Mouse (Mus musculus): Measurements from ENCODE around the gene Pip4k2b. TPM values are rescaled to one million over a fixed set of nuclear protein-coding genes. Genes with fewer than 3 reads are reported as not detected.

Gene Pip4k2b
- polyA plus RNA-seq, 1 experiment from 2014 or later = 0.63 TPM

DNA sequence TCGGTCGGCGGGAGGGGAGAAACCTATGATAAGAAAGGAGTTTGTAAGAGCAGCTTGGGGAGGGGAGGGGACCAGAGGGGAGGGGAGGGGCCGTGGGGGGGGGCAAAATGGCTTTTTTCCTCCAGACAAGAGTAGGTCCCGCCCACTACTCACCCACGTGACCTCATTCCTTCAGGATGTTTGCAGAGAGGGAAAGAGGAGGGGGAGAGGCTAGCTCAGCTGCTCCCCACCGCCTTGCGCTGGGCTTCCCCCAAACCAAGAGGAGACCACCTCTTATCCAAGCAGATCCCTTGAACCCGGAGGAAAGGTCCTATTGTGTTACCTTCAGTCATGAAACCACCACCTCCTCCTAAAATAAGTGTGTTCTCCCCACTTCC lies 44.9 kb downstream of the Pip4k2b start:
- ATAC-seq = peak; percentile 9; the same call in 1 of the 2 replicates

DNA sequence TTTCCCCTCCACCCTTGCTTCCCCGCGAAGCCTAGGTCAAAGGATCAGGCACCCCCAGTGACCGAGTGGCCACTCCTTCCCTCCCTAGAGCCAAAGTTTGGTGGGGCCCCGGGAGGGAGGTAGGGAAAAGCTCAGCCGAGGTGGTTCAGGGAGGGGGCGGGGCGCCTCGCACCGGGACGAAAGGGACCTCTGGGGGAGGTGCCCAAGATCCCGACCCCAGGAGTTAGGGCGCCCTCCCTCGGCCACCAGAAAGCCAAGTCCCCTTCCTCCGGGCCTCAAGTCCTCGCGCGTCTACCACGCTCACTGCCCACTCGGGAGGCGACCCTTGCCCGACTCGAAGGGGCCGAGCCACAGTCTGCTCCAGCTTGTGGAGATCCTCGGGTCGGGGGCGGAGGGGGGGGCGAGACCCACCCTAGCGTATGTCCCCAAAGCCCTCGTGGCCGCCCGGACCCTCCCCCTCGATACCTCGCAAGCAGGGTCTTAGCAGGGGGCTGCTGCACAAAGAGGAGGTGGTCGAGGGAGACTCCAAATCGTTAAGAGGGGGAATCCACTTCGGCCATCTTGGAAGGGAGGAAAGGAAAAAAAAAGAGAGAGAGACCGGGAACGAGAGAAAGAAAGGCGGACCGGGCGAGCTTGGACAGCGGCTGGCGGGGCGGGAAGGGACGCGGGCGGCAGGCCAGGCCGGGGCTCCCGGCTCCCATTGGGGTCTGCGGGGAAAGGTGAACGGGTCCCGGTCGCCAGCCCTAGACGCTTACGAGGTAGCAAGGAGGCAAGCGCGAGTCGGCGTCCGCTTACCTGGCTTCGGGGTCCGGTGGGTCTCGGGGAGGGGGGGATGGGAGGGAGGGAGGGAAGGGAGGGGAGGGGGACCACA lies 45.5 kb downstream of the Pip4k2b start:
- WGBS = under 1% methylated on average over 55 of the region's 63 CpGs
- TF ChIP-seq CTCF (IDR thresholded peaks at IDR 0.05; ENCODE audit: low read depth) = peak; percentile 79
- H3K4me3 ChIP-seq (ENCODE audit: low read depth, low read length) = peak overlapping the region; percentile 77
- H3K4me2 ChIP-seq (replicated peaks; ENCODE audit: low read depth) = peak overlapping the region; percentile 79
- no peaks in the 10 kb centered on the region for H3K36me3 ChIP-seq (ENCODE audit: control insufficient read depth, insufficient read depth)
- peak overlapping the region; percentile 98 for H3K27ac ChIP-seq (ENCODE audit: low read depth, low read length)
- ATAC-seq = no peak
- peaks cover 22% of the 10 kb centered on the region for H3K4me1 ChIP-seq (replicated peaks; ENCODE audit: control insufficient read depth, insufficient read depth, low read length)
- no peaks in the 10 kb centered on the region for H3K27me3 ChIP-seq (replicated peaks; ENCODE audit: control insufficient read depth, insufficient read depth, low read length)
- peak overlapping the region; percentile 85 for H3K9ac ChIP-seq (ENCODE audit: low read depth, low read length)
- no peaks in the 10 kb centered on the region for H3K9me3 ChIP-seq (ENCODE audit: control insufficient read depth)

More for the DNA sequence above, 44.9 kb downstream of the Pip4k2b start:
- peak overlapping the region; percentile 79 for H3K4me2 ChIP-seq (replicated peaks; ENCODE audit: low read depth)
- H3K4me1 ChIP-seq (replicated peaks; ENCODE audit: control insufficient read depth, insufficient read depth, low read length) = peaks cover 22% of the 10 kb centered on the region
- no peaks in the 10 kb centered on the region for H3K27me3 ChIP-seq (replicated peaks; ENCODE audit: control insufficient read depth, insufficient read depth, low read length)
- H3K9me3 ChIP-seq (ENCODE audit: control insufficient read depth) = no peaks in the 10 kb centered on the region
- H3K9ac ChIP-seq (ENCODE audit: low read depth, low read length) = peak overlapping the region; percentile 85
- TF ChIP-seq CTCF (IDR thresholded peaks at IDR 0.05; ENCODE audit: low read depth) = no peak
- WGBS = 0% methylated on average over 8 of the region's 9 CpGs
- no peaks in the 10 kb centered on the region for H3K36me3 ChIP-seq (ENCODE audit: control insufficient read depth, insufficient read depth)
- peak overlapping the region; percentile 98 for H3K27ac ChIP-seq (ENCODE audit: low read depth, low read length)
- H3K4me3 ChIP-seq (ENCODE audit: low read depth, low read length) = peak overlapping the region; percentile 77

DNA sequence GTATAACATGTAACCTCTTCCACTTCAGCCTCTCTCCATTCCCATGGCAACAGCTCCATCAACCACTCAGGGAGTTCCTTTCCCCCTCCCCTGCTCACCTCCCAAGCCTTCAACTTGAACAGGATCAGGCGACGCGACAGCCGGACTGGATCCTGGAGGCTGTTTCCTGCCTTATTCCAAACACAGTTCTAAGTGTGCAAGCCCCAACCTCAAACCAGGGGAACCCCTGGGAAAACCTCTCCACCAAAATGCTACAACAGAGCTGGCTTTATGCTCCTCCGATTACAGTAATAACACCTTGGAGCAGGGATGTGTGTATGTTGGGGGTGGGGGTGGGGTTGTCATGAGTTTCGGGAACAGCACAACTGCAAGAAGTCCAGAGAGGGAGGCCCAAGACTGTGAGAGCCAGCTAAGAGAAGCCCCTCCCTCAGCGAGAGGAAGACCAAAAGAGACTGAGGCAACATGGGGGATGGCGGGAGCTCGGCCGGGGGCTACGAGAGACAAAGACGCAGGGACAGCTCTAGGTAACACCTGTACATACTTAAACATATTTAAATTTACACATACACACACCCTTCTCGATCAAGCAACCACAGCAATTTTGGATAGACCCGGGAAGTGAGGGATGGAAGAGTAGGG lies 46.5 kb downstream of the Pip4k2b start:
- peaks cover 22% of the 10 kb centered on the region for H3K4me1 ChIP-seq (replicated peaks; ENCODE audit: control insufficient read depth, insufficient read depth, low read length)

DNA sequence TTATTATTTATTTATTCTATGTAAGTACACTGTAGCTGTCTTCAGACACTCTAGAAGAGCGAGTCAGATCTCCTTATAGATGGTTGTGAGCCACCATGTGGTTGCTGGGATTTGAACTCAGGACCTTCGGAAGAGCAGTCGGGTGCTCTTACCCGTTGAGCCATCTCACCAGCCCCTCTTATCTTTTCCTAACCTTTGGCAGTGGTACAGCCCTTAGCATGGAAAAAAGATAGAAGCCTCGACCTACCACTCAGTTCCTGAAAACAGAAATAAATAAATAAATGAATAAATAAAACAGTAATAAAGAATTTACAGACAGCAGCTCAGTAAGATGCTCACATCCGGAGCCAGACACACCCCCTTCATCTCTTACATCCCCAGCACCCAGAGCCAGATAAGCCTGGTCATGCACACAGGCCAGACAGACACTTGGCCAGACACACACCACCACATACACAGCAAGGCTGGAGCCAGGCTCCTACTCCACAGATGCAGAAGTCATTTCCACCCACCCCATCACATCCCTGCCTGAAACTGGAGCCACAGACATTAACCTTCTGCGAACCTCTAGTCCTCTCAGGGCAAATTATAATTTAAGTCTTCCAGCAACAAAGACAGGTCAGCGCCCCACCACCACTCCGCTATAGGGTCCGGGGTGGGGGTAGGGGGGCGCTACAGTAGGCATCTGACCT lies 47.2 kb downstream of the Pip4k2b start:
- H3K4me2 ChIP-seq (replicated peaks; ENCODE audit: low read depth) = peak overlapping the region; percentile 79
- H3K27me3 ChIP-seq (replicated peaks; ENCODE audit: control insufficient read depth, insufficient read depth, low read length) = no peaks in the 10 kb centered on the region
- H3K9ac ChIP-seq (ENCODE audit: low read depth, low read length) = peak overlapping the region; percentile 85; the same call in 1 of the 2 replicates
- peaks cover 14% of the 10 kb centered on the region for H3K36me3 ChIP-seq (ENCODE audit: control insufficient read depth, insufficient read depth)
- WGBS = 47% methylated on average over 11 of the region's 11 CpGs
- peak overlapping the region; percentile 77 for H3K4me3 ChIP-seq (ENCODE audit: low read depth, low read length)
- H3K9me3 ChIP-seq (ENCODE audit: control insufficient read depth) = no peaks in the 10 kb centered on the region
- TF ChIP-seq CTCF (IDR thresholded peaks at IDR 0.05; ENCODE audit: low read depth) = no peak
- H3K27ac ChIP-seq (ENCODE audit: low read depth, low read length) = no peak overlapping the region; the same call in 1 of the 2 replicates
- ATAC-seq = no peak
- peaks cover 22% of the 10 kb centered on the region for H3K4me1 ChIP-seq (replicated peaks; ENCODE audit: control insufficient read depth, insufficient read depth, low read length)

More for the DNA sequence above, 46.5 kb downstream of the Pip4k2b start:
- Histone ChIP-seq H3K27ac (ENCODE audit: low read depth, low read length) (peak overlapping the region; percentile 98), H3K36me3 (ENCODE audit: control insufficient read depth, insufficient read depth) (peaks cover 8% of the 10 kb centered on the region; the same call in 1 of the 2 replicates), H3K27me3 (replicated peaks; ENCODE audit: control insufficient read depth, insufficient read depth, low read length) (no peaks in the 10 kb centered on the region), H3K9me3 (ENCODE audit: control insufficient read depth) (no peaks in the 10 kb centered on the region), H3K4me3 (ENCODE audit: low read depth, low read length) (peak overlapping the region; percentile 77), H3K4me2 (replicated peaks; ENCODE audit: low read depth) (peak overlapping the region; percentile 79), H3K9ac (ENCODE audit: low read depth, low read length) (peak overlapping the region; percentile 85)
- no peak for ATAC-seq
- no peak for TF ChIP-seq CTCF (IDR thresholded peaks at IDR 0.05; ENCODE audit: low read depth)
- WGBS = 3% methylated on average over 14 of the region's 14 CpGs

DNA sequence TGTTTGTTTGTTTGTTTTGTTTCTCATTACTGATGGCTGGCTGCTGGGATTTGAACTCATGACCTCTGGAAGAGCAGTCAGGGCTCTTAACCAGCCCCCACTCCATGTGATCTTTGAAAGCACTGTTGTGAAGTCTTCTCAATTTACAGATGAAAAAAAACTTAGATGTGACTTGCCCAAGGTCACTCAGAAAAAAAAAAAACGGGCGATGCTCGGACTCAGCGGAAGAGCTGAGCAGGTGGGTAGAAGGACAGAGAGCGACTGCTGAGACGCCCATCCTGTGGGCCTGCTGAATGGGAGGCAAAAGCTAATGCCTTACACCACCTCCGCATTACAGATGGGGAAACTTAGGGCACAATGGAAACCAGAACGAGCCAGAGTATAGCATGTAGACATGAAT lies 47.8 kb downstream of the Pip4k2b start:
- WGBS = 65% methylated on average over 8 of the region's 8 CpGs
- no peak overlapping the region for H3K9ac ChIP-seq (ENCODE audit: low read depth, low read length)
- no peak for TF ChIP-seq CTCF (IDR thresholded peaks at IDR 0.05; ENCODE audit: low read depth)
- H3K4me1 ChIP-seq (replicated peaks; ENCODE audit: control insufficient read depth, insufficient read depth, low read length) = peaks cover 18% of the 10 kb centered on the region
- H3K27me3 ChIP-seq (replicated peaks; ENCODE audit: control insufficient read depth, insufficient read depth, low read length) = no peaks in the 10 kb centered on the region
- H3K36me3 ChIP-seq (ENCODE audit: control insufficient read depth, insufficient read depth) = peaks cover 21% of the 10 kb centered on the region
- no peak for ATAC-seq
- no peak overlapping the region for H3K27ac ChIP-seq (ENCODE audit: low read depth, low read length)
- H3K4me2 ChIP-seq (replicated peaks; ENCODE audit: low read depth) = peak overlapping the region; percentile 79; the same call in 1 of the 2 replicates
- H3K9me3 ChIP-seq (ENCODE audit: control insufficient read depth) = no peaks in the 10 kb centered on the region
- H3K4me3 ChIP-seq (ENCODE audit: low read depth, low read length) = no peak overlapping the region
